Mouse (Mus musculus): Measurements from ENCODE around the gene Clnk.
A peak's percentile ranks its signal among the peaks of the same experiment; 100 is the strongest.

Gene Clnk

DNA sequence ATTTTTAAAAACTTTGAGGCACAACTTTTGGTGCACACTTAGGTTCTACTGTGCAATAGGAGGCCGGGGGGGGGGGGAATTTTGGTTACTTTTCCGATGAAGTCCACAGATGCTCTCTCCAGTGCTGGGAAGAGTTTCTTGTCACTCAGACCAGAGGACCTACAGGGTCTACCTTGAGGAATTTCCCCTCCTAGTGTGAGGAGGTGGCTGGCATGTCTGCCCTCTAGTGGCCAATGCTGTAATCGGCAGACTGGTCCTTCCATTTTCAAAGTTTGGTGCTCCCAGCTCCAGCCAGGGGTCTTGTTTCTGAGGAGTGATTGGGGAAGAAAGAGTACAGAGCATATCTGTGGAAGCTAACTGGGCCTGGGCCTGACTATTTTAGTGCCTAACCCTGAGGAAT is 121.7 kb downstream of the Clnk start:
- peak; percentile 8 for DNase-seq (ENCODE audit: low read depth, low spot score)

DNA sequence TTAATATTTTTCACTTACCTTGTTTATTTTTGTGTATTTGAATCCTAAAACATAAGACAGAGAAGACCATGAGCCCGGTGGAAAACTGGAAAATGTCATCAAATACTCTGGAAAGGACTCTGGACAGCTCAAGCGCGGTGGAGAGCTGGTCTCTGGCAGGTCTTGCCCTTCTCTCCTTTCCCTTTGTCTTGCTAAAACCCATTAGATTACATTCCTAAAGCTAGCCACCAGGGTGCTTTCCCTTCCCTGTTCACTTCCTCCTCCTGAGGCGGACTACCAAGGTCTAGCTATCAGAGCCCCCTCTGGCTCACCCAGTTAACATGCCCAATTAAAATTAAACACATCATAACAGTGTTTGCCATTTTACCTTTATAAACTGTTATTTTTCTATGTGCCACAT is 123.9 kb downstream of the Clnk start:
- no peak for DNase-seq (ENCODE audit: low read depth, low spot score)

DNA sequence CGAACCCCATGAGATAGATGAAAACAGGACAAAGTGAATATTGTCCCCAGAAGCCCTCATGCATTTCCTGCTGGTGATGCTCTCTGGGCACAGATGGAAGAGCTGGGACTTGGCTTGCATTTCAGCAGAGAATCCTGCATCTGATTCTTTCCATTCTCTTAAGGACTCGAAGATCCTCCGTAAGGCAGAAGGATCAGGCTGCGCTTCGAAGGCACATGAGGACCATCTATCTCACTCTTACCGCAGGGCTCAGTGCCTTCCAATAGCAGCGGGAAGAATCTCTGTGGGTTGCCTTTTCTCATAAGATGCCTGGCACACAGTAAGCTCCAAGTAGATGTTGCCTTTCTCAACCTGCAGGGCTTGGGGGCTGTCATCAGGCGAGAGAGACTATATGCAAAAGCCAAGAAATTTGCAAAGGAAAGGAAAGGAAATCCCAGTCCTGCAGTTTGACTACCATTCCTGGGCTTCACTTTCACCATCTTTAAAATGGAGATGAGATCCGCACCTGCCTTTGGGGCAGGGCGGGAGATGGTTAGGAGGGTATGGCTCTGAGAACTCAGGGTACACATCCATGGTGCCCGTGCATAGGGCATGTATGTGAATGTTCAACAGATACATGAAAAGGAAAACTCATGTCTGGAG is 167.6 kb downstream of the Clnk start:
- no peak for DNase-seq (ENCODE audit: low read depth, low spot score)

DNA sequence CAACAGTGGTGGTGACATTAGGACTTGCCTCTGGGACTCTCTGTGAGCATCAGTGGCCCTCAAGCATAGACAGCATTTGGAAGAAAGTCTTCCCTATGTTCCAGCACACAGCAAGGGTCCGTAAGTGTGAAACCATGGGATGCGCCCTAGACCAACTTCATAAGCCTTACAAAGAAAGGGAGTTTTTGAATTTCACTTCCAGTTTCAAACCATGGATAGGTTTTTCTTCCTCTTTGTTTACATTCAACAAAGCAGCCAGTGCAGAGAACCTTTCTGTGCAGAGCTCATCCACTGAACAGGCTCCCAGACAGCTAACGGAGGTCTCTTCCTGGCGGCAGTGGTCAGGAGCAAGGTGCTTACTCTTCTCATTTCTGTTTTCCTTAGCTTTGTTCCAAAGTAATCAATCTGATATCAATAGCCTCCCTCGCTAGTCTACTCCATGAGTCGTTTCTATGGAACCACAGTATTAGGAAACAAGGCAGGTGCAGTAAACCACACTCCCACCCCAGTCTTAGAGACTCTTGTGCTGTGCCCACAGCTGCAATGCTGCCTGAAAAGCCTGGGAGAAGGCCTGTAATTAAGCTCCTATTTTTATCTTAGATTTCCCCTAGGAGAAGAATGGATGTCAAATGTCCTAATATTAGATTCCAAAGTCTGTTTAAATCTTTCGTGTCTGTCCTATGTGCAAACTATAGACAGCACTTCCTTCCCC is 169.1 kb downstream of the Clnk start:
- no peak for DNase-seq (ENCODE audit: low read depth, low spot score)

DNA sequence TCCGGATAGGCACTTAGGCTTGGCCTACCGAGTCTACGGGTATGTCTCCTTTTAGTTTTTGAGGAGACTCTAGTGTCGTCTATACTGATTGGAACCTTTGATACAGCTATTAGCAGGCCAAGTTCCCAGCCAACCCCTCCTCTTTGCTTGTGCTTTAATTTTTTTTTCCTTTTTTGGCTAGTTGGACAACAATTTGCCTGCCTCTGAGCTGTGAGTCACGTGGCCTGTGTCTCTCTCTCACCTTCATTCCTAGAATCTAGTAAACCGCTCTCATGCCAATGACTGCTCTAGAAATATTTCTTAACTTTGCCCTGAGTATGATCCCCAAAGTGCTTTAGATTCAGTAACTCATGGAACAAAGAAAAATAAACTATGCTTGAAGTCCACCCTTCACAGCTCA is 173.7 kb downstream of the Clnk start:
- DNase-seq (ENCODE audit: low read depth, low spot score), result no peak

DNA sequence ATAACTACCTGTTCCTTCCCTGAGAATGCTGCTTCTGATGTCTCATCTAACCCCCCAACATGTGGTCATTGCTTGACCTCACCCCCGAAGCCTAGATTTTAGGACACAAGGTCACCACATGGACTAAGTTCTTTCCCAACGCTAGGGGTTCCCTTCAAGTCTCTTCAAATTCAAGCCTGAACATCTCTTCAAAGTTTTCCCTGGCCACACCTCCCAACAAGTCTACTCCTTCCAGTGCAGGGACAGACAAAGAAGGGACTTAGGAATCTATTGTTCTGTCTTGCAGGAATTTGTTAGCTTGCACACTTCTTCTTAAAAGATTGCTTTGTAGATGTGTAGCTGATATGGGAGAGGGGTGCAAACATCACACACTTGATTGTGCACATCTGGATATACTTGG is 174.5 kb downstream of the Clnk start:
- no peak for DNase-seq (ENCODE audit: low read depth, low spot score)

DNA sequence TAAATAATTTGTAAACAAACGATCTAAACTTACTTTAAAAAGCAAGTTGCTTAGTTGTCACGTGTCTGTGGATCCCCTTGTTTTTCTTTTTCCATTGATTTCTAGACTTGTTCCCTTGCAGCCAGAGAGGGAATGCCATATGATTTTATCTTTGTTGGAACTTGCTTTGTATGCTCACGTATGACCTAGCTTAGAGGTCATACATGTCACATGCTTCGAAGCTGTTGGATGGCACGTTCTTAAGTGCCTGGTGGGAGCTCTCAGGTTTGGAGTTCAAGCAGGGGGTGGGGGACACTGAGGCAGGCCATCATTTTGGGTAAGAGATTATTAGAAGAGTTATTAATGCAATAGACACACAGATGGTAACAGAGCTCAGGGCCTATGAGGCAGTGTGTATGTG is 178.1 kb downstream of the Clnk start:
- DNase-seq (ENCODE audit: low read depth, low spot score), result no peak

DNA sequence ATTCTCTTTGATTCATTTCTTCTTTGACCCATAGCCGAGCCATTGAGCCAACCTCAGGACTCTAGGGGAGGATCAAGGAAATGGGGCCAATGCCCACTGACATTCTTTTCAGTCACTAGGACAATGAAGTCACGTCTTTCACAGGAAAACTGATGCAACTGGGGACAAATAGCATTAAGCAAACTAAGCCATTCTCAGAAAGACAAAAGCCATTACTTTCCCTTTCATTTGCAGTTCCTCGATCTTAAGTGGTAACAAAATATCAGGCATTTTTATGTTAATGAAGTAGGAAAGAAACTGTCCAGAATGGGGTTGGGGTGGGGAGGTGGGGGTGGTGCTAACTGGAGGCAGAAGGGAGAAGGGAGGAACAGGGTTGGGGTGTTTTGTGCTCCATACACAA is 178.6 kb downstream of the Clnk start:
- no peak for DNase-seq (ENCODE audit: low read depth, low spot score)

DNA sequence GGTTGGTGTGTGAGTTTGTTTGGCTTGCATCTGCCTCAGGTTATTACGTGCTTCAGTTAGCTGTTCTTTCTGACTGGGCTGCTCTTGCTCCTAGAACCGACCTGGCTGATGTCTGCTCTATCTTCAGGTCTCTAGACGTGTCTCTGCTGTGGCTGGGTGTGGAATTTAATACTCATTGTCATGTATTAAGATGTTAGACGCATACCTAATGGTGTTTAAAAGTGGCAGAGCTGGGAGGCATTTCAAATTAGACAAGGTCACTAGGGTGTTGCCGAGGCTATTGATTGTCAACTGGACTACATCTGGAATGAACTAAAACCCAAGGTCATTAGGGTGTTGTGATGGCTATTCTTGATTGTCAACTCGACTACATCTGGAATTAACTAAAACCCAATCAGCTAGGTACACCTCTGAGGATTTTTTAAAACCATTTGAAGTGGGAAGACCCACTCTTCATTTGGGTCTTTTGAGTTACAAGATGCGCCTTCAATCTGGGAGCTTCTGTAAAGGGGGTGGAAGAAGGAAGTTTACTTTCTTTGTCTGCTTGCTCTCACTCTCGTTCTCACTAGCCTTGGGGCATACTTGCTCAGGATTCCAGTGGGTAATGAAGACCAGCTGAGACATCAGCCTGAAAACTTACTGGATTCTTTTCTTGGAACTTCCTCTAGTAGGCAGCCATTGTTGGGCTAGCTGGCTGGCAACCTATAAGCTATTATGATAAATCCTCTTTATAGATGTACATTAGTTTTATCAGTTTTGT is 179.8 kb downstream of the Clnk start:
- no peak for DNase-seq (ENCODE audit: low read depth, low spot score)

DNA sequence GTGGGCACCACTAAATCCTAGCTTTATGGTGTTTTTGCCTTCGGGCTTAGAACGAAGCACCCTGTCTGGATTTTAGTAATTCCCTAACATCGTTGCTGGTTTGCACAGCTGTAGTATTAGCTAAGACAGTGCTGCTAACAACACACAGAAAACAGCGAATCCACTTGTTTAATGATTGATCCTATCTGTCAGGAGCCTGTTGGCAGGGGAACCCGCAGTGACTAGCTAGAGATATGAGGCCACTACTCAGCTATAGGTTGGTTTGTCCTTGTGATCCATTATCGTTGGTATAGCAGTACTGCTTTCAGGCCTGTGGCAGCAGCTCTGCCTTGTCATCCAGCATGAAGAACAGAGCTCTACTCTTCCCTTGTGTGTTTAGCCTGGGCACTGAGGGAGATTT is 183.8 kb downstream of the Clnk start:
- DNase-seq (ENCODE audit: low read depth, low spot score), result no peak

DNA sequence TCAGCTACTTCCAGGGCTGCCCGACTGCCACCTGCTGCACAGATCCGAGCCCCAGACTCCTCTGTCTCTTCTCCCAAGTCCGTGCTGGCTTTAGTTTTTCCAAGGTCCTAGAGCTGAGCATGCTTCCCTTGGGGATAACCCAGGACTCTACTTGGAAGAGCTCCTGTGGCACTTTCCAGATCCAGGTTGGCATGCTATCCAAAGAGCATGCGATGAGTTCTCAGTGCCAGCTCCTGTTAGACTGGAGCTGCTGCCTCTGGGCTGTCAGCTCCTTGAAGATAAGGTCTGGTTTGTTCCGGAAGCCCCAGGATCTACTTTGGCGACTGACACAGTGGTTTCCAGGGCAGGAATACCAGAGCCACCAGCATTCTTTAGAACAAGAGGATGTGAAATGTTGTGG is 187.4 kb downstream of the Clnk start:
- no peak for DNase-seq (ENCODE audit: low read depth, low spot score)

DNA sequence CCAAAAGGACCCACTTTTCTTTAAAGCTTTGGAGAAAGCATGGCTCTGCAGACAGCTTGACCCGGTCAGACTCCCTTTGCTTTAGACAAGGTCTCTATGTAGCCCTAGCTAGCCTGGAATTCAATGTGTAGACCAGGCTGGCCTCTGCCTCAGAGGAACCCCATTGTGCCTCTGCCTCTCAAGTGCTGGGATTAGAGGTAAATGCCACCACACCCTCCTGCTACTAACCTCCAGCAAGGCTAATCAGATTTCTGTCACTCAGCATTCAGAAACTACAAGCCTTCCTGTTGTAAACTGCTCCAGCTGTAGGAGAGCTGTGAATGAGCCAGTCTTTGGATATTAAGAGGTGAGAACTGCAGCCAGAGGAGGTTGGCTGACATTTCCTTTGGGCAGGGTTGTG is 188.9 kb downstream of the Clnk start:
- no peak for DNase-seq (ENCODE audit: low read depth, low spot score)

DNA sequence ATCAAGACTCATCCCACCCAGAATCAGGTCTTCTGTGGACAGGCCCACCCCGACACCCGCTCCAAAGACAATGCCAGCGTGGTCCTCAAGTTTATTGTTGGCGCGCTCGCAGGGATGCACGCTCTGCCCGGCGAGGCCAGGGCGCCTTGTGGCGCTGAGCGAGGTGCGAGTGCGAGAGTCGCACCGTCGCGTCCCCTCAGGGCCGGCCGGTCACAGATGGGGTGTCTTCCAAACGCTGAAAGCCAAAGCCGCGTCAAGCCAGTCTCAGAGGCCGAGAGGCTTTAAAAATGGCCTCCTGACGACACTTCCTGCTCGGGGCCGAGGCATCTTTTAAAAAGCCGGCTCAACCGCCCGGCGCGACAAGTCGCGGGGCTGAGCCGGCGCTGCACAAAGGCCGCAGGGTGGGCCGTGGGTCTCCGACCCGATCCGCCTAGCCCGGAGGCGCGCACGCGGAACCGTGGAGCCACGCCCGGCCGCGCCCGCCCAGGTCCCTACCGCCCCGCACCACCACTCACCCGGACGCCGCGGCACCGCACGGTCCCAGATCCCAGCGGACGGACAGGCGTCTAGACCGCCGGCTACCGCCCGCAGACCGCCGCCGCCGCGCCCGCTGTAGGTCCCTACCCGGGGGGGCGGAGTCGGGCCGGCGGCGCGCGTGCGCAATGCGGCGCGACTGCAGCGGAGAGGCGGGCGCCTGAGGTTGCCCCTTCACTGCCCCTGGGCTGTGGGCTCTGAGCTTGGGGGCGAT is 192.3 kb downstream of the Clnk start, which contains the start of gene Zfp518b:
Gene Zfp518b, minus strand, starts transcription at position 663 of the 748 bp plus-strand sequence.
- peak; percentile 62 for DNase-seq (ENCODE audit: low read depth, low spot score)

DNA sequence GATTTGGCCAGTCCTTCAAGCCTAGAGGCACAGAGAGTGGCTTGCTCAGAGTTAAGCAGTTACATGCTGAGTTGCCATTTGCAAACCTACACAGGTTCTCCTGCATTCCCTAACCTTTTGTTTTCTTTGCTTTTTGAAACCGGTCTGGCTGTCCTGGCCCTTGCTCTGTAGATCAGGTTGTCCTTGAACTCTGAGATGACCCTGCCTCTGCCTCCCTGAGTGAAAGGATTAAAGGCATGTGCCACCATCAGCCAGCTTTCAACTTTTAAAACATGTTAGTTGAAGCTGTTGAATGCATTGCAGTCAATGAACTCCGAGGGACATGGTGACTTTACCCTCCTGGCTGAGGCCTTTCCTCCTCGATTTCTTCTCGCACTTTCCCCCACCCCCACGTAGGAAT is 217.8 kb downstream of the Clnk start:
- no peak for DNase-seq (ENCODE audit: low read depth, low spot score)
